Mouse (Mus musculus): ENCODE results near the gene Hydin. TPM values are rescaled to one million over a fixed set of nuclear protein-coding genes. Genes with fewer than 3 reads are reported as not detected.

Hydin gene
- total and polyA plus RNA-seq, 3 experiments: not detected

- TF ChIP-seq MYB (IDR thresholded peaks at IDR 0.05; ENCODE audit: low read depth, low read length) (no peak), HCFC1 (IDR thresholded peaks at IDR 0.05; ENCODE audit: low read depth, low read length) (no peak), GABPA (IDR thresholded peaks at IDR 0.05; ENCODE audit: low read depth, low read length) (no peak), USF1 (IDR thresholded peaks at IDR 0.05; ENCODE audit: low read depth, low read length) (no peak), MEF2A (IDR thresholded peaks at IDR 0.05; ENCODE audit: extremely low read depth, insufficient replicate concordance, low read depth, low read length, poor library complexity, severe bottlenecking) (no peak), BHLHE40 (IDR thresholded peaks at IDR 0.05; ENCODE audit: borderline replicate concordance, low read depth, low read length) (no peak), RCOR1 (IDR thresholded peaks at IDR 0.05; ENCODE audit: low read depth, low read length) (no peak), UBTF (IDR thresholded peaks at IDR 0.05; ENCODE audit: borderline replicate concordance, insufficient read depth, low read depth, low read length) (no peak), MXI1 (IDR thresholded peaks at IDR 0.05; ENCODE audit: low read depth, low read length) (no peak), NELFE (IDR thresholded peaks at IDR 0.05; ENCODE audit: low read depth, low read length) (no peak), EP300 (IDR thresholded peaks at IDR 0.05; ENCODE audit: low read depth in 1 of 2, low read length in 2 of 2) (no peak), ZC3H11A (IDR thresholded peaks at IDR 0.05; ENCODE audit: low read depth, low read length) (no peak), JUND (IDR thresholded peaks at IDR 0.05; ENCODE audit: low read depth, low read length) (no peak), KAT2A (conservative IDR thresholded peaks at IDR 0.05; ENCODE audit: low read depth, low read length) (no peak), CHD2 (IDR thresholded peaks at IDR 0.05; ENCODE audit: low read length) (no peak), MYC (IDR thresholded peaks at IDR 0.05; ENCODE audit: low read depth, low read length) (no peak), CHD1 (IDR thresholded peaks at IDR 0.05; ENCODE audit: low read depth, low read length) (no peak), ELF1 (IDR thresholded peaks at IDR 0.05; ENCODE audit: low read depth, low read length) (no peak)
- Histone ChIP-seq H3K36me3 (ENCODE audit: control insufficient read depth in 1 of 2, insufficient read depth in 2 of 2, low read length in 2 of 2) (no peaks in the 10 kb centered on the region), H3K79me2 (ENCODE audit: control insufficient read depth, insufficient read depth, low read length, poor library complexity) (no peaks in the 10 kb centered on the region), H3K27me3 (ENCODE audit: control insufficient read depth in 1 of 2, insufficient read depth in 2 of 2, low read length in 2 of 2) (peaks cover 6 to 7% of the 10 kb centered on the region in 2 experiments; a peak in 3 of 4 replicates), H3K4me1 (ENCODE audit: control insufficient read depth in 1 of 2, insufficient read depth in 2 of 2, low read length in 2 of 2) (no peaks in the 10 kb centered on the region), H3K27ac (ENCODE audit: control insufficient read depth, low read depth, low read length) (no peak overlapping the region), H3K9ac (ENCODE audit: control insufficient read depth, low read depth, low read length, poor library complexity, severe bottlenecking) (no peak overlapping the region), H3K9me3 (replicated peaks; ENCODE audit: insufficient read depth, low read length) (no peaks in the 10 kb centered on the region), H3K4me3 (ENCODE audit: control insufficient read depth in 1 of 2, insufficient read depth in 1 of 2, low read depth in 2 of 2, low read length in 2 of 2) (no peak overlapping the region)
- DNase-seq (ENCODE audit: low read depth, low spot score): no peak
These were observed 338.7 kb downstream of the Hydin start for GRCm38 (mm10) chr8:110605401-110606015.

- H3K9ac ChIP-seq (ENCODE audit: control insufficient read depth, low read depth, low read length, poor library complexity, severe bottlenecking): no peak overlapping the region
- no peak overlapping the region for H3K27ac ChIP-seq (ENCODE audit: control insufficient read depth, low read depth, low read length)
- TF ChIP-seq RAD21 (IDR thresholded peaks at IDR 0.05; ENCODE audit: low read depth, low read length) (no peak), MAZ (IDR thresholded peaks at IDR 0.05; ENCODE audit: low read depth, low read length) (no peak), ZKSCAN1 (IDR thresholded peaks at IDR 0.05; ENCODE audit: low read depth, low read length) (no peak), ELF1 (IDR thresholded peaks at IDR 0.05; ENCODE audit: low read depth, low read length) (no peak), SIN3A (IDR thresholded peaks at IDR 0.05; ENCODE audit: low read length) (no peak), MYB (IDR thresholded peaks at IDR 0.05; ENCODE audit: low read depth, low read length) (no peak), RCOR1 (IDR thresholded peaks at IDR 0.05; ENCODE audit: low read depth, low read length) (no peak), GATA1 (IDR thresholded peaks at IDR 0.05; ENCODE audit: low read depth, low read length) (no peak), POLR2A (IDR thresholded peaks at IDR 0.05; ENCODE audit: control insufficient read depth in 1 of 2, insufficient read depth in 1 of 2, low read depth in 1 of 2, low read length in 2 of 2, poor library complexity in 1 of 2) (no peak), USF1 (IDR thresholded peaks at IDR 0.05; ENCODE audit: low read depth, low read length) (no peak), TBP (IDR thresholded peaks at IDR 0.05; ENCODE audit: low read depth, low read length) (no peak)
- no peak for DNase-seq (ENCODE audit: low read depth, low spot score)
- no peaks in the 10 kb centered on the region for H3K9me3 ChIP-seq (replicated peaks; ENCODE audit: insufficient read depth, low read length)
- H3K27me3 ChIP-seq (ENCODE audit: control insufficient read depth in 1 of 2, insufficient read depth in 2 of 2, low read length in 2 of 2): peaks cover 6 to 10% of the 10 kb centered on the region in 2 experiments
- H3K36me3 ChIP-seq (ENCODE audit: control insufficient read depth in 1 of 2, insufficient read depth in 2 of 2, low read length in 2 of 2): peaks cover 0 to 10% of the 10 kb centered on the region in 2 experiments; a peak in 2 of 4 replicates
- peaks cover 0 to 15% of the 10 kb centered on the region in 2 experiments; a peak in 3 of 4 replicates for H3K4me1 ChIP-seq (ENCODE audit: control insufficient read depth in 1 of 2, insufficient read depth in 2 of 2, low read length in 2 of 2)
- H3K4me3 ChIP-seq (ENCODE audit: control insufficient read depth in 1 of 2, insufficient read depth in 1 of 2, low read depth in 2 of 2, low read length in 2 of 2): no peak overlapping the region
- H3K79me2 ChIP-seq (ENCODE audit: control insufficient read depth, insufficient read depth, low read length, poor library complexity): peaks cover 23% of the 10 kb centered on the region
These were observed 349.0 kb downstream of the Hydin start for GRCm38 (mm10) chr8:110615730-110616129.

Data from MEL (cell line).